Mouse (Mus musculus) layer of hippocampus, adult 11-12 months (tissue): ENCODE results near the gene Krt86.

Source experiments
- DNase-seq: peaks from one replicate; pipeline ENCODE4 v3.0.0; 2022; ENCODE audit warnings: low spot score

The Krt86 gene

GRCm38 (mm10) chr15:101472952-101473528 lies at the start of gene Krt86:
TSS of gene Krt86 (plus strand) at chr15:101473478.
- DNase-seq, result no peak

DNA sequence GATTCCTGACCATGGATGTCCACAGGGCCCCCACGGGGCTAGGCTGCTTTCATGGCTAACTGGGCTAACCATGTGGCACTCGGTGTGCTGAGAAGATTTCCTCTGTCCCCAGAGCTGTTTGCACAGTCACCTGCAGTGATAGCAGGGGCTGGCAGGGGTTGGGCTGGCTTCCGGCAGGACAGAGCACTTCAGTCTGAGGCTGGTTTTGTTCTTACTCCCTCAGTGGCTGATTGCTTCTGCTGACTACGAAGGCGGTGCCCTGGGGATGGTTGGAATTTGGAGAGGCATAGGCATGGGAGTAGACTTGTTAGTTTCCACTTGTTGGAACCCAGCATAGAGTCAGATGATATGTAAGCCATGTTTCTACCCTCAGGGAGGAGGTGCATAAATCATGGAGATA lies 48.4 kb upstream of the Krt86 start:
- no peak for DNase-seq

DNA sequence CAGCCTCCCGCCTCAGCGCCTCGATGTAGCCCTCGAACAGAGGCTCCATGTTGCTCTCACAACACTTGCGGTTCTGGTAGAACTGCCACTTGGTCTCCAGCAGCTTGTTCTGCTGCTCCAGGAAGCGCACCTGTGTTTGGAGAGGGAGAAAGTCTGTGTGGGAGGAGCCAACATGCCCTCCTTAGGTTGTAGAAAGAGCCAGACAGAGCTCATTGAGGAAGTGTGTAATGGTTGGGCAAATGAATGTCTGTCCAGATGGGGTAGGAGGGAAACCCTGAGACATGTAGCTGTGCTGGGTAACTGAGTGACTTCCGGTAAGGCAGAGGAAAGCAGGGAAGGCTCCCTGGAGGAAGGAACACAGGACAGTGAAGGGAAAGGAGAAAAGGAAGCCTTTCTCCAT lies 36.7 kb upstream of the Krt86 start:
- no peak for DNase-seq

- DNase-seq, result no peak
These were observed 34.7 kb upstream of the Krt86 start, which contains the start of gene Krt87 for GRCm38 (mm10) chr15:101438555-101438954. TSS of gene Krt87 (minus strand) at chr15:101438804.

GRCm38 (mm10) chr15:101440837-101441236 lies 32.4 kb upstream of the Krt86 start:
- peak; percentile 29 for DNase-seq

DNA sequence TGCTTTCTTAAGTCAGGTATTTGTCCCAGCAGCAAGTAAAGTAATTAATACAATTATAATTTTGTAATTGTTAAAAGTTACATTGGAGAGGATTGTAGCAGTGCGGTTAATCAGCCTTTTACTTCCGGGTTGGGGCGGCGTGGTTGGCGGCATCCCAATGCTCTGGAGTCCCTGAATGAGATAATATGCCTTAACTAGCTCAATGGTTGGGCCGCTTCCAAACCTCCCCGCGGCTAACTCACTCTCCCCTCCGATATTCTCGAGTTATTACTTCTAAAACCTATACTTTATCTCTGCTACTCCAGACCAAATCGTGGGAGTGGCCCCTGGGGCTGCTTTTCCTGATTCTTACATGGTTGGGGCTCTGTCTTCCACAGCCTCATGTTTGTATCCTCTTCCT lies 26.7 kb upstream of the Krt86 start:
- DNase-seq, result no peak

GRCm38 (mm10) chr15:101447444-101447843 lies 25.8 kb upstream of the Krt86 start, which contains the start of gene Krt88:
TSS of gene Krt88 (plus strand) at chr15:101447744.
- DNase-seq, result no peak

DNA sequence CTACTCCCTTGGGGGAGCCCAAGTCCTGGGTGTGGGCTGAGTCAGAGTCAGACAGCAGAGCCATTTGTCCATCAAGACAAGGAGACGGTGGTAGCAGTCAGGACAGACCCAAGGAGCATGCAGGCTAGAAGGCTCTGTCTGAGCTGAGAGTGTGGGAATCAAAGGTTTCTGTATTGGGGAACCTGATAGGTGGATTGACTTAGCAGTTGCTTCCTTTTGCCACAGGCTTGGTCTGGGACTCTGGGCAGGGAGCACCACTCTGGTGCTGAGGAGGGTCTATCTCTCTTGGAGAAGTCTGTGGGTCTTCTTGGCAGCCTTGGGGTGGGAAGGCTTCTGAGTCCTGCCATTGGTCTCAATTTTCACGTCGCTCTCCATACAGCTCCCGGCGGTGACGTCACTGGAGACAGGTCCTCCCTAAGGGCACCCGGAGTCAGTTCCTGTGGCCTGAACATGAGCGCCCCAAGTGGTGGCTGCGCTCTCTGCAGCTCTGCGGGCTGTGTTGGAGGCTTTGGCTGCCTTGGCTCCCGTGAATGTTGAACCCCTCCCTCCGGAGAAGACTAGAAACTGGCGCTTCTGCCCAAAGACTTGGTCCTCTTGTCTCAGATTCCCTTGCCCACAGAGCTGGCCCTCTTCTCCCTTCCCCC lies 20.1 kb upstream of the Krt86 start:
- DNase-seq, result peak; percentile 86

DNA sequence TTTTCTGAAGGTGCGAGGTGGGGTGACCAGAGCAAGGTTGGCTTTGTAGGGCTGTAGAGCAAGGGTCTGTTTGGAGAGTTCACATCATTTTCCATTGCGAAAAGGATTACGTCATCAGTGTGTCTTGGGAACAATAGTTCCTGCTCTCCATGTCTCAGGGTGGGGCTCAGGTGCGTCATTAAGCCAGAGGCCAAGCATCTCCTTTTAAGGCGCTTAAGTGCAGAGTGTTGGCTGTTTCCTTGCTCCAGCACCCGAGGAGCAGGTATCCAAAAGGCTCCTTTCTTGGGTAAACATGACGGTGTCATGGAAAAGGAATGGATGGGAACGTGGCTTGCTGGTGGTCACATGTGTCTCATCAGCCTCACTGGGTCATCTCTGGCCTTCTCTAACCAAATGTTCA lies 18.5 kb upstream of the Krt86 start:
- no peak for DNase-seq

GRCm38 (mm10) chr15:101455292-101455691 lies 18.0 kb upstream of the Krt86 start:
- DNase-seq, result no peak

- no peak for DNase-seq
These were observed 17.4 kb upstream of the Krt86 start for GRCm38 (mm10) chr15:101455891-101456290.

GRCm38 (mm10) chr15:101458361-101458930 lies 14.8 kb upstream of the Krt86 start:
- no peak for DNase-seq

DNA sequence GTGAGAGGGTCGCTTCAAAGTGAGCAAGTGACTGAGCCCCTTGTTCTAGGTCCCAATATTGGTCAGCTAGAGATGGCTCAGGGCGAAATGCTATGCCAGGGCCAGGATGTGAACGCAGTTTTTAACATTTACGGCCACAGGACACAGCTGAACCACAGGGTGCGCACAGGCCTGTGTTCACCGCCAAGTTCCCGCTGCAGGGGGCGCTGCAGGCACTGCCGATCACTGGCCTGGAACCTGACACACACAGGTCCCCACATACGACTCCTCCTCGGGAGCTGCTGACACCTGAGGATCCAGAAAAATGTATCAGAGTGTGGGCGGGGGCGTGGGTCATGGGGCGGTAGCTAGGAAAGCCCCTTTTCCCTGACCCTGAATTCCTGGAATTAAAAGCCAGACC lies 14.0 kb upstream of the Krt86 start:
- no peak for DNase-seq

DNA sequence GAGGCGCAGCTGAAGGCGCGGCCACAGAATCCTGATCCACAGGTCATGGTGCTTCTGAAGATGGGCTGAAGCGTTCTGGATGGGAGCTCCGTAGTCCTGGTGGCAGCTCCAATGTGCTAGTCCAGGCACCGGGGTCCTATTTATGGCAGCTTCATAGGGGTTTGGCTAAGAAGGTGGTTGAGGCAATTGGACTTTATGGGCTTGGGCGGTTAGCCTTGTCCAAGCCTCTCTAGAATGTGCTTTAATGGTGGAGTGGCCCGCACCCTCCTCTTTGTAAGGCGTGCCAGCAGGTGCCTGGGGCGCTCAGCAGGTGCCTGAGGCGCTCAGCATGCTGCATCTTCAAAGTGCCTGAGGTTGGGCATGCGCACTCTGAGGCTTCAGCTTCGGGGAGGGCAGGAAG lies 9.6 kb upstream of the Krt86 start, which contains the start of gene Krt81:
Krt81 (minus strand) TSS at position 101 of the 400 bp plus-strand sequence.
- no peak for DNase-seq

- no peak for DNase-seq
These were observed 4.2 kb upstream of the Krt86 start for GRCm38 (mm10) chr15:101469093-101469492.

- DNase-seq, result peak; percentile 41
These were observed 5.9 kb downstream of the Krt86 start for GRCm38 (mm10) chr15:101479007-101479665.

GRCm38 (mm10) chr15:101479666-101480060 lies 6.4 kb downstream of the Krt86 start:
- DNase-seq, result no peak

- no peak for DNase-seq
These were observed 8.8 kb downstream of the Krt86 start for GRCm38 (mm10) chr15:101482056-101482455.

GRCm38 (mm10) chr15:101483646-101484045 lies 10.4 kb downstream of the Krt86 start:
- DNase-seq, result no peak

DNA sequence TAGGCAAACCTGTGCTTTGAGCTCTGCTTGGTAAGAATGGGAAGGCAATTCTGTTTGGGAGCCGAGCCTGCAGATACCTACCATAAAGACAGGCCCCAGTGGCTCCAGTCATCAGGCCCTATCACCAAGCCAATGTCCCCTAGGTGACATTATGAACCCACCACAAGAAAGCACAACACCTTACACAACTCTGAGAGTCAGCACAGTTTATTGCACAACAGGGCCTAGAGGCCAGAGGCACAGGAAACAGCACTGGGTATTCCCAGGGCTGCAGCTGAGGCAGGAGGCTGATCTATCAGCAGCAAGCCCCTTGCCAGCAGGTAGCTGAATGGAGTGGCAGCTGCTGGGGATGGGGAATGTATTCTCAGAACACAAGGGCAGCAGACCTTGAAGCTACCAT lies 11.7 kb downstream of the Krt86 start:
- DNase-seq, result no peak

DNA sequence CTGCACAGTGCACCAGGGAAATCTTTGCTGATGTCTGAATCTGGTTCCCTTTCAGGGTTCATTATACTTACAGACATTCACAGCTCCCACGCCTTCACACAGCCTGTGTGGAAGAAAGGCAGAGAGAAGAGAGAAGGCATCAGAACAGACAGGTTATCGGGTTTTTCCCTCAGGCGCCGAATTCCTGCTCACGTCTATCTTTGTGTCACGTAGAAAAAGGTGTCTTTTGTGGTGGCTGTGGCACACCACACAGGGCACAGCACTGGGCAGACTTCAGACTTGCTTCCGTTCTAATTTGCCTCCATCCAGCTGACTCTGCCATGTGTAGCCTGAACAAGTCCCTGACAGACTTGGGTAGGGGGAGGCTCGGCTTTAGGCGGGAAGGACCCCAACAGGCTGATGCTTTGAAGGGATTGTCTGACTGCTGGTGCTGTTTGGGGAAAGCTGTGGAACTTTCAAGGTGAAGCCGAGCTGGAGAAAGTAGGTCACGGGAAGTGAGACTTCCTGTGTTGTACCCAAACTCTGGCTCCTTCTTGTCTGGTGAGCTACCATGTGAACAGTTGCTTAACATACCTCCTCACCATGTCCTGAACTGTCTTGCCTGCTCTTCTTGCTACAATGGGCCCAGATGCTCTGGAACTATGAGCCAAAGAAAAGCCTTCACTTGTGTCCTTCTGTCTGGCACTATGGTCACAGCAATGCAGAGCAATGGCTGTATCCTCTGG lies 12.8 kb downstream of the Krt86 start:
- DNase-seq, result no peak

DNA sequence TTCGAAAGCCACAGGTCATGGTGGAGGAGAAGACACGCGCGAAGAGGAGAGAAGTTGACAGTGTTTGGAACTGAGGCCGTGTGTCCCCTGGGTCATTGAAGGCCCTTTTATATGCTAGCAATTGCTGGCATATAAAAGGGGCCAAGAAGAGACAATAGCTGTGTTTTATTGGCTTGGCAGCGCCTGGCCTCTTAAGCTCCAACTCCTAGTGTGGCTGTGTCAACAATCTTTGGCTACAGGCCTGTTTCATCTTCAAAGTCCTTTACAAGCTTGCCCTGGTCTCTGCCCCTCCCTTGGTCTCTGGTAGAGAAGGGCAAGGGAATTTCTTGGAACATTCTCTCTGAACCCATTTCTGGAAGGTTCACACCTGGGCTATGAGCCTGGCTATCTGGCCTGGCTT lies 18.2 kb downstream of the Krt86 start, which contains the start of gene Krt83:
Krt83 (minus strand) TSS at position 82 of the 400 bp plus-strand sequence.
- DNase-seq, result no peak
